Mouse (Mus musculus) CH12.LX (cell line): ENCODE measurements at regions not wholly inside any gene's neighbourhood (a gene's known extent, or its start where the extent isn't known, plus 50 kb on each side); places are given as distances from the start of the nearest gene placed in this dataset.

ENCODE experiments used
- DNase-seq: peaks from one replicate; pipeline ENCODE4 v3.0.0-alpha.2; 2013; ENCODE audit errors: extremely low read depth
- H3K27ac ChIP-seq: 2 replicates; pipeline ENCODE4 v1.5.1; 2012; ENCODE audit warnings: low read depth, mild to moderate bottlenecking, control low read depth, moderate library complexity; ENCODE audit not compliant: insufficient read depth
- H3K27me3 ChIP-seq: replicated peaks from 2 replicates; pipeline ENCODE3; 2012; ENCODE audit warnings: inconsistent platforms
- H3K36me3 ChIP-seq, 2 experiments: replicated peaks in 1 of 2; 2 replicates each; pipeline versions ENCODE3 to v1.6.1; 2012; ENCODE audit warnings: inconsistent platforms in 1 of 2, low read length in 1 of 2, mild to moderate bottlenecking in 1 of 2, mixed read lengths in 1 of 2, moderate library complexity in 1 of 2; ENCODE audit not compliant: control insufficient read depth in 1 of 2, insufficient read depth in 1 of 2
- H3K4me1 ChIP-seq, 2 experiments: 2 replicates each; pipeline ENCODE4 v1.6.1; 2012; ENCODE audit warnings: inconsistent platforms in 1 of 2, moderate library complexity in 1 of 2; ENCODE audit not compliant: insufficient read depth in 2 of 2, control insufficient read depth in 1 of 2
- H3K4me2 ChIP-seq: 2 replicates; pipeline ENCODE4 v1.6.1; 2012; ENCODE audit warnings: low read depth, mild to moderate bottlenecking, control low read depth; ENCODE audit not compliant: poor library complexity, insufficient read depth, severe bottlenecking
- H3K4me3 ChIP-seq, 3 experiments: fragments of 150-350 bp in 1 of 3; sonication (generic) in 1 of 3; replicated peaks in 1 of 3; 2 replicates each; pipeline versions ENCODE3 to v1.5.1; 2011 to 2012; ENCODE audit warnings: low read depth in 2 of 3, low read length in 2 of 3, mild to moderate bottlenecking in 2 of 3, moderate library complexity in 2 of 3, control low read depth in 1 of 3, improper control_type of control experiment in 1 of 3, inconsistent platforms in 1 of 3, mixed read lengths in 1 of 3; ENCODE audit not compliant: poor library complexity in 1 of 3
- H3K79me2 ChIP-seq: replicated peaks from 2 replicates; pipeline ENCODE4 v1.6.1; 2012; ENCODE audit warnings: mild to moderate bottlenecking, moderate library complexity; ENCODE audit not compliant: control insufficient read depth, poor library complexity, insufficient read depth, severe bottlenecking; ENCODE audit errors: extremely low read depth
- H3K9ac ChIP-seq: 2 replicates; pipeline ENCODE4 v1.6.1; 2012; ENCODE audit warnings: low read depth, mild to moderate bottlenecking, control low read depth, moderate library complexity; ENCODE audit not compliant: insufficient read depth
- H3K9me3 ChIP-seq: replicated peaks from 2 replicates; pipeline ENCODE3; 2012; ENCODE audit warnings: low read length, inconsistent platforms, mixed read lengths
- CHD1 ChIP-seq: IDR thresholded peaks from 2 replicates; pipeline ENCODE4 v1.6.1; 2012; ENCODE audit warnings: low read depth, low read length, improper control_type of control experiment, inconsistent platforms
- CTCF ChIP-seq, 2 experiments: IDR thresholded peaks in 1 of 2; conservative IDR thresholded peaks in 1 of 2; 2 replicates each; pipeline ENCODE4 v1.5.1; 2011 to 2012; ENCODE audit warnings: low read depth in 2 of 2, low read length in 2 of 2, improper control_type of control experiment in 1 of 2, inconsistent platforms in 1 of 2, mild to moderate bottlenecking in 1 of 2, moderate library complexity in 1 of 2
- ELF1 ChIP-seq: IDR thresholded peaks from 2 replicates; pipeline ENCODE4 v1.6.1; 2014; ENCODE audit warnings: low read depth, mild to moderate bottlenecking, inconsistent platforms, low read length, improper control_type of control experiment
- GABPA ChIP-seq: IDR thresholded peaks from 2 replicates; pipeline ENCODE4 v1.6.1; 2012; ENCODE audit warnings: low read depth, low read length, improper control_type of control experiment, inconsistent platforms; ENCODE audit not compliant: insufficient replicate concordance
- HCFC1 ChIP-seq: IDR thresholded peaks from 2 replicates; pipeline ENCODE4 v1.6.1; 2012; ENCODE audit warnings: low read depth, mild to moderate bottlenecking, inconsistent platforms, low read length, improper control_type of control experiment
- JUN ChIP-seq: IDR thresholded peaks from 2 replicates; pipeline ENCODE4 v1.6.1; 2011; ENCODE audit warnings: low read depth, mild to moderate bottlenecking, low read length, improper control_type of control experiment, moderate library complexity; ENCODE audit not compliant: insufficient read depth
- KAT2A ChIP-seq: IDR thresholded peaks from 2 replicates; pipeline ENCODE4 v1.6.1; 2012; ENCODE audit warnings: low read length, improper control_type of control experiment, inconsistent platforms; ENCODE audit not compliant: insufficient replicate concordance
- MAFK ChIP-seq: IDR thresholded peaks from 2 replicates; pipeline ENCODE4 v1.6.1; 2011; ENCODE audit warnings: low read length, improper control_type of control experiment; ENCODE audit not compliant: insufficient replicate concordance
- MXI1 ChIP-seq: IDR thresholded peaks from 2 replicates; pipeline ENCODE4 v1.6.1; 2011; ENCODE audit warnings: mild to moderate bottlenecking, low read depth, low read length, improper control_type of control experiment
- NRF1 ChIP-seq: IDR thresholded peaks from 2 replicates; pipeline ENCODE4 v1.6.1; 2014; ENCODE audit warnings: low read depth, mild to moderate bottlenecking, inconsistent platforms, low read length, improper control_type of control experiment, moderate library complexity
- PAX5 ChIP-seq: IDR thresholded peaks from 2 replicates; pipeline ENCODE4 v1.6.1; 2012; ENCODE audit warnings: low read length, inconsistent platforms, mixed read lengths
- POLR2A ChIP-seq: IDR thresholded peaks from 2 replicates; pipeline ENCODE4 v1.6.1; 2011; ENCODE audit warnings: low read depth, mild to moderate bottlenecking, improper control_type of control experiment, low read length
- POLR2AphosphoS2 ChIP-seq: IDR thresholded peaks from 2 replicates; pipeline ENCODE4 v1.6.1; 2011; ENCODE audit warnings: low read depth, low read length, improper control_type of control experiment
- RAD21 ChIP-seq: IDR thresholded peaks from 2 replicates; pipeline ENCODE4 v1.6.1; 2011; ENCODE audit warnings: low read depth, mild to moderate bottlenecking, low read length, improper control_type of control experiment, moderate library complexity
- RCOR1 ChIP-seq: conservative IDR thresholded peaks from 2 replicates; pipeline ENCODE4 v1.6.1; 2012; ENCODE audit warnings: low read depth, mild to moderate bottlenecking, inconsistent platforms, low read length, improper control_type of control experiment
- SMC3 ChIP-seq: IDR thresholded peaks from 2 replicates; pipeline ENCODE4 v1.6.1; 2011; ENCODE audit warnings: low read depth, low read length, improper control_type of control experiment
- UBTF ChIP-seq: IDR thresholded peaks from 2 replicates; pipeline ENCODE4 v1.6.1; 2012; ENCODE audit warnings: low read depth, mild to moderate bottlenecking, inconsistent platforms, low read length, improper control_type of control experiment, moderate library complexity
- USF1 ChIP-seq: IDR thresholded peaks from 2 replicates; pipeline ENCODE4 v1.6.1; 2014; ENCODE audit warnings: low read depth, mild to moderate bottlenecking, inconsistent platforms, low read length, improper control_type of control experiment
- USF2 ChIP-seq: conservative IDR thresholded peaks from 2 replicates; pipeline ENCODE4 v1.6.1; 2011; ENCODE audit warnings: low read depth, low read length, improper control_type of control experiment
- ZC3H11A ChIP-seq: IDR thresholded peaks from 2 replicates; pipeline ENCODE4 v1.6.1; 2012; ENCODE audit warnings: low read depth, mild to moderate bottlenecking, inconsistent platforms, low read length, improper control_type of control experiment
- ZMIZ1 ChIP-seq: IDR thresholded peaks from 2 replicates; pipeline ENCODE4 v1.6.1; 2012; ENCODE audit warnings: low read depth, mild to moderate bottlenecking, inconsistent platforms, low read length, improper control_type of control experiment
- dilution Hi-C: fragments of 300-500 bp; cut with MboI; formaldehyde crosslinking; loops from 2 replicates; pipeline ENCODE4 v1.14.3; 2020; ENCODE audit warnings: low sequenced_read_pairs; ENCODE audit not compliant: extremely low pct_unique_long_range_greater_than_20kb, extremely low pct_ligation_motif_present
- in situ Hi-C: fragments of 300-500 bp; cut with MboI; formaldehyde crosslinking; loops from 3 replicates; pipeline ENCODE4 v1.14.3; 2019; ENCODE audit warnings: low sequenced_read_pairs, low pct_ligation_motif_present, low pct_unique_long_range_greater_than_20kb, mixed read lengths

DNA sequence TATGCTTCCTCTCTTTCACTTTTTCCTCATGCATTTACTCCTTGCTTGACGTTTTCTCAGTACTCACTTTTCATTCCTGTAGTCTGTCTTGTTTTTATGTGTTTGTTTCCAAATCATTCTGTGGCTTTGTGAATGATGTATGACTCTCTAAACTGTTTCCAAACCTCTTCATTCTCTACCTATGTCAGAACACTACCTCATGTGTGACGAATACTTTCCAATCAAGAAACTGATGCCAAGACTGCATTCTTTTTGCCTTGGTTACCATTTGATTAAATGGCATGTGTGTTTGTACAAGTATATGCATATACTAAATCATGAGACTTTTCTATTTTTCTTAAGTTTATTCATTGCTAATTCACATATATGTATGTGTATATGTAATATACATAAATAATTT lies 1238.7 kb upstream of the Gm7489 start:
- peaks cover 0 to 5% of the 10 kb centered on the region in 2 experiments; a peak in 2 of 4 replicates for H3K4me1 ChIP-seq
- no peaks in the 10 kb centered on the region for H3K27me3 ChIP-seq
- H3K36me3 ChIP-seq: no peaks in the 10 kb centered on the region
- in situ Hi-C loops: no loop called here
- no peaks in the 10 kb centered on the region for H3K9me3 ChIP-seq
- TF ChIP-seq ELF1: no peak
- no peak for TF ChIP-seq PAX5
- no peak for TF ChIP-seq ZC3H11A
- no peak for TF ChIP-seq MAFK
- no peak for TF ChIP-seq USF2
- no peak for TF ChIP-seq SMC3
- no peak for TF ChIP-seq POLR2AphosphoS2
- no peak for TF ChIP-seq UBTF
- TF ChIP-seq CTCF (conservative IDR thresholded peaks at IDR 0.05 in 1 of 2, IDR thresholded peaks at IDR 0.05 in 1 of 2; ENCODE audit: low read depth in 2 of 2, low read length in 2 of 2): no peak
- no peak for TF ChIP-seq JUN
- no peak for TF ChIP-seq POLR2A
- no peak overlapping the region for H3K27ac ChIP-seq
- DNase-seq: peak; percentile 5
- H3K4me3 ChIP-seq: no peak overlapping the region
- H3K79me2 ChIP-seq: no peaks in the 10 kb centered on the region
- H3K9ac ChIP-seq: no peak overlapping the region
- dilution Hi-C loops: no loop called here
- no peak overlapping the region for H3K4me2 ChIP-seq

DNA sequence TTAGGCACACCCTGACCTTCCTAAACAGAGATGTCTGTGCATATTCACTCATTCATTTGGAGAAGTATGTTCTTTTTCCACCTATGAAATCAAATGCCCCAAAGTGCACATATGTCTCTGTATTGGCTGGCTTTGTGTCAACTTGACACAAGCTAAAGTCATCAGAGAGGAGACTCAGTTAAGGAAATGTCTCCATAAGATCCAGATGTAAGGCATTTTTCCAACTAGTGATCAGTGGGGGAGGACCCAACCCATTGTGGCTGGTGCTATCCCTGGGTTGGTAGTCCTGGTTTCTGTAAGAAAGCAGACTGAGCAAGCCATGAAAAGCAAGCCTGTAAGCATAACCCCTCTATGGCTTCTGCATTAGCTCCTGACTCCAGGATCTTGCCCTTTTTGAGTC lies 1226.8 kb upstream of the Gm7489 start:
- no peaks in the 10 kb centered on the region for H3K79me2 ChIP-seq
- no peak overlapping the region for H3K9ac ChIP-seq
- no peak overlapping the region for H3K27ac ChIP-seq
- H3K9me3 ChIP-seq: no peaks in the 10 kb centered on the region
- TF ChIP-seq CHD1 (no peak), RAD21 (no peak), ZMIZ1 (no peak), NRF1 (no peak), POLR2AphosphoS2 (no peak), HCFC1 (no peak), KAT2A (no peak), MAFK (no peak), JUN (no peak), USF2 (no peak), RCOR1 (no peak), MXI1 (no peak), USF1 (no peak), PAX5 (no peak), CTCF (conservative IDR thresholded peaks at IDR 0.05 in 1 of 2, IDR thresholded peaks at IDR 0.05 in 1 of 2; ENCODE audit: low read depth in 2 of 2, low read length in 2 of 2) (no peak), GABPA (no peak)
- no peaks in the 10 kb centered on the region for H3K36me3 ChIP-seq
- dilution Hi-C loops: no loop called here
- in situ Hi-C loops: no loop called here
- no peak overlapping the region for H3K4me3 ChIP-seq
- H3K27me3 ChIP-seq: no peaks in the 10 kb centered on the region
- no peak for DNase-seq
- no peak overlapping the region for H3K4me2 ChIP-seq
- H3K4me1 ChIP-seq: no peaks in the 10 kb centered on the region
